Mouse (Mus musculus) CH12.LX (cell line): ENCODE measurements around the gene Itpk1. TPM values are rescaled to one million over a fixed set of nuclear protein-coding genes. Genes with fewer than 3 reads are reported as not detected.

ENCODE experiments used
- DNase-seq: peaks from one replicate; pipeline ENCODE4 v3.0.0-alpha.2; 2013; ENCODE audit errors: extremely low read depth
- H3K27ac ChIP-seq: 2 replicates; pipeline ENCODE4 v1.5.1; 2012; ENCODE audit warnings: low read depth, mild to moderate bottlenecking, control low read depth, moderate library complexity; ENCODE audit not compliant: insufficient read depth
- H3K27me3 ChIP-seq: replicated peaks from 2 replicates; pipeline ENCODE3; 2012; ENCODE audit warnings: inconsistent platforms
- H3K36me3 ChIP-seq, 2 experiments: replicated peaks in 1 of 2; 2 replicates each; pipeline versions ENCODE3 to v1.6.1; 2012; ENCODE audit warnings: inconsistent platforms in 1 of 2, low read length in 1 of 2, mild to moderate bottlenecking in 1 of 2, mixed read lengths in 1 of 2, moderate library complexity in 1 of 2; ENCODE audit not compliant: control insufficient read depth in 1 of 2, insufficient read depth in 1 of 2
- H3K4me1 ChIP-seq, 2 experiments: 2 replicates each; pipeline ENCODE4 v1.6.1; 2012; ENCODE audit warnings: inconsistent platforms in 1 of 2, moderate library complexity in 1 of 2; ENCODE audit not compliant: insufficient read depth in 2 of 2, control insufficient read depth in 1 of 2
- H3K4me2 ChIP-seq: 2 replicates; pipeline ENCODE4 v1.6.1; 2012; ENCODE audit warnings: low read depth, mild to moderate bottlenecking, control low read depth; ENCODE audit not compliant: poor library complexity, insufficient read depth, severe bottlenecking
- H3K4me3 ChIP-seq, 3 experiments: fragments of 150-350 bp in 1 of 3; sonication (generic) in 1 of 3; replicated peaks in 1 of 3; 2 replicates each; pipeline versions ENCODE3 to v1.5.1; 2011 to 2012; ENCODE audit warnings: low read depth in 2 of 3, low read length in 2 of 3, mild to moderate bottlenecking in 2 of 3, moderate library complexity in 2 of 3, control low read depth in 1 of 3, improper control_type of control experiment in 1 of 3, inconsistent platforms in 1 of 3, mixed read lengths in 1 of 3; ENCODE audit not compliant: poor library complexity in 1 of 3
- H3K79me2 ChIP-seq: replicated peaks from 2 replicates; pipeline ENCODE4 v1.6.1; 2012; ENCODE audit warnings: mild to moderate bottlenecking, moderate library complexity; ENCODE audit not compliant: control insufficient read depth, poor library complexity, insufficient read depth, severe bottlenecking; ENCODE audit errors: extremely low read depth
- H3K9ac ChIP-seq: 2 replicates; pipeline ENCODE4 v1.6.1; 2012; ENCODE audit warnings: low read depth, mild to moderate bottlenecking, control low read depth, moderate library complexity; ENCODE audit not compliant: insufficient read depth
- H3K9me3 ChIP-seq: replicated peaks from 2 replicates; pipeline ENCODE3; 2012; ENCODE audit warnings: low read length, inconsistent platforms, mixed read lengths
- BHLHE40 ChIP-seq: IDR thresholded peaks from 2 replicates; pipeline ENCODE4 v1.6.1; 2011; ENCODE audit warnings: mild to moderate bottlenecking, low read depth, low read length, improper control_type of control experiment
- CHD1 ChIP-seq: IDR thresholded peaks from 2 replicates; pipeline ENCODE4 v1.6.1; 2012; ENCODE audit warnings: low read depth, low read length, improper control_type of control experiment, inconsistent platforms
- CTCF ChIP-seq, 2 experiments: IDR thresholded peaks in 1 of 2; conservative IDR thresholded peaks in 1 of 2; 2 replicates each; pipeline ENCODE4 v1.5.1; 2011 to 2012; ENCODE audit warnings: low read depth in 2 of 2, low read length in 2 of 2, improper control_type of control experiment in 1 of 2, inconsistent platforms in 1 of 2, mild to moderate bottlenecking in 1 of 2, moderate library complexity in 1 of 2
- E2F4 ChIP-seq: IDR thresholded peaks from 2 replicates; pipeline ENCODE4 v1.6.1; 2011; ENCODE audit warnings: low read depth, low read length, improper control_type of control experiment; ENCODE audit not compliant: insufficient replicate concordance
- EP300 ChIP-seq: IDR thresholded peaks from 2 replicates; pipeline ENCODE4 v1.6.1; 2011; ENCODE audit warnings: low read length, improper control_type of control experiment
- GABPA ChIP-seq: IDR thresholded peaks from 2 replicates; pipeline ENCODE4 v1.6.1; 2012; ENCODE audit warnings: low read depth, low read length, improper control_type of control experiment, inconsistent platforms; ENCODE audit not compliant: insufficient replicate concordance
- JUND ChIP-seq: conservative IDR thresholded peaks from 2 replicates; pipeline ENCODE4 v1.6.1; 2011; ENCODE audit warnings: low read depth, low read length, improper control_type of control experiment
- MAFK ChIP-seq: IDR thresholded peaks from 2 replicates; pipeline ENCODE4 v1.6.1; 2011; ENCODE audit warnings: low read length, improper control_type of control experiment; ENCODE audit not compliant: insufficient replicate concordance
- MAX ChIP-seq: IDR thresholded peaks from 2 replicates; pipeline ENCODE4 v1.6.1; 2011; ENCODE audit warnings: low read length, improper control_type of control experiment
- MAZ ChIP-seq: IDR thresholded peaks from 2 replicates; pipeline ENCODE4 v1.6.1; 2012; ENCODE audit warnings: low read depth, mild to moderate bottlenecking, inconsistent platforms, low read length, improper control_type of control experiment, moderate library complexity
- MEF2A ChIP-seq: IDR thresholded peaks from 2 replicates; pipeline ENCODE4 v1.6.1; 2014; ENCODE audit warnings: low read depth, mild to moderate bottlenecking, inconsistent platforms, low read length, improper control_type of control experiment, borderline replicate concordance
- MXI1 ChIP-seq: IDR thresholded peaks from 2 replicates; pipeline ENCODE4 v1.6.1; 2011; ENCODE audit warnings: mild to moderate bottlenecking, low read depth, low read length, improper control_type of control experiment
- MYC ChIP-seq: IDR thresholded peaks from 2 replicates; pipeline ENCODE4 v1.6.1; 2011; ENCODE audit warnings: low read depth, mild to moderate bottlenecking, improper control_type of control experiment, low read length
- PAX5 ChIP-seq: IDR thresholded peaks from 2 replicates; pipeline ENCODE4 v1.6.1; 2012; ENCODE audit warnings: low read length, inconsistent platforms, mixed read lengths
- SMC3 ChIP-seq: IDR thresholded peaks from 2 replicates; pipeline ENCODE4 v1.6.1; 2011; ENCODE audit warnings: low read depth, low read length, improper control_type of control experiment
- TBP ChIP-seq: conservative IDR thresholded peaks from 2 replicates; pipeline ENCODE4 v1.6.1; 2011; ENCODE audit warnings: low read depth, low read length, improper control_type of control experiment
- UBTF ChIP-seq: IDR thresholded peaks from 2 replicates; pipeline ENCODE4 v1.6.1; 2012; ENCODE audit warnings: low read depth, mild to moderate bottlenecking, inconsistent platforms, low read length, improper control_type of control experiment, moderate library complexity
- USF1 ChIP-seq: IDR thresholded peaks from 2 replicates; pipeline ENCODE4 v1.6.1; 2014; ENCODE audit warnings: low read depth, mild to moderate bottlenecking, inconsistent platforms, low read length, improper control_type of control experiment
- ZKSCAN1 ChIP-seq: IDR thresholded peaks from 2 replicates; pipeline ENCODE4 v1.6.1; 2012; ENCODE audit warnings: low read depth, inconsistent platforms, low read length, improper control_type of control experiment, borderline replicate concordance
- ZNF384 ChIP-seq: IDR thresholded peaks from 2 replicates; pipeline ENCODE4 v1.6.1; 2012; ENCODE audit warnings: low read depth, low read length, improper control_type of control experiment, inconsistent platforms
- dilution Hi-C: fragments of 300-500 bp; cut with MboI; formaldehyde crosslinking; loops from 2 replicates; pipeline ENCODE4 v1.14.3; 2020; ENCODE audit warnings: low sequenced_read_pairs; ENCODE audit not compliant: extremely low pct_unique_long_range_greater_than_20kb, extremely low pct_ligation_motif_present
- in situ Hi-C: fragments of 300-500 bp; cut with MboI; formaldehyde crosslinking; loops from 3 replicates; pipeline ENCODE4 v1.14.3; 2019; ENCODE audit warnings: low sequenced_read_pairs, low pct_ligation_motif_present, low pct_unique_long_range_greater_than_20kb, mixed read lengths
- polyA plus RNA-seq: library from polyadenylated mRNA; unstranded; fragments of >175 nt; gene quantifications from 2 replicates; pipeline ENCODE4 v1.2.1, GENCODE M21; 2012; ENCODE audit warnings: low read depth; ENCODE audit not compliant: insufficient read length
- total RNA-seq, 2 experiments: library from RNA; depleted of rRNA; stranded (reverse); fragments of 300-350 nt in 1 of 2; fragments of >200 nt in 1 of 2; gene quantifications; 2 replicates each; pipeline ENCODE4 v1.2.3; 2012 to 2014

Itpk1 gene
- total and polyA plus RNA-seq, 3 experiments, result 14.0 to 25.1 (median 19.2) TPM

DNA sequence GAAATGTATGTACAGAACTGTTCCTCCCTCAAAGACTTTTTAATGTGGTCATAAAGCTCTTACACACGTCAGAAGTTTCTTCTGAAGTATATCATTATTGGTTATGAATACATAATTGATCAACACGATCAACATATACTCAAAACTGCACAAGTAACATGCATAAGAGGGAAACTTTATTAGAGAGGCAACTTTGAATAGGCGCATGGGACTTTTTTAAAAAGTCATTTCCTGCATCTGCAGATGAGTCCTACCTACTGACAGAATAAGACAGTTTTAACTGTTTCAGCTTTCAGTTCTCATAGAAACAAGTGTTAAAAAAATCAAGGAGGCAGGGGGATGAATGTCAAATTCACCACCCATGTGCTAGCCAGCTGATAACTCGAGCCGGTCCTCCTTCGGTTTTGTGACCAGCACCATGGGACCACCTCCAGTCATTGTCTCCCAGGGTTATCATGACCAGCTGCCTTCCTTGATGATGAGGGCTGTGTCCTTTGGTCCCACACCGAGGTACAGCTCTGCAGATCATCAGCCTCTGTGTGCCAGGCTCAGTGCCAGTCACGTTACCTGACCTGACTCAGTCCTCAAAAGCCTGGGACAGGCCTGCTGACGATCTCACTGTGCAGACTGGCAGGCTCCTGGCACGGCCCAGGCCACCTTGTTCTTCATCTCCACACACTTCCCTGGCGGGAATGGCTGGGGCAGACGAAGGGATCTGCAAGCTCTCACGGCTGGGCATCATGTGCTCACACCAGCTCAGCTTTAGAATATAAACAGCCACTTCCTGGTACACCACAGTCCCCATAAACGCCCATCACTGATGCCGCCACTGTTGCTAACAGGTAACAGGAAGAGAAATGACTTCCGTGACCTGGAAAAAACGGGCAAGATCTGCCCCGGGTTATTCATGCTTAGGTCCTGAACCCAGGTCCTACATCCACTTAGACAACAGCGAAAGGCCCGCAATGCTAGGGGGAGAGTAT lies 31.6 kb downstream of the Itpk1 start (continued):
- TF ChIP-seq SMC3, result no peak
- TF ChIP-seq PAX5, result no peak
- TF ChIP-seq CHD1, result no peak
- TF ChIP-seq TBP, result no peak
- TF ChIP-seq E2F4, result no peak
- no peak for TF ChIP-seq MAFK
- no peak for TF ChIP-seq ZKSCAN1
- TF ChIP-seq GABPA, result no peak

DNA sequence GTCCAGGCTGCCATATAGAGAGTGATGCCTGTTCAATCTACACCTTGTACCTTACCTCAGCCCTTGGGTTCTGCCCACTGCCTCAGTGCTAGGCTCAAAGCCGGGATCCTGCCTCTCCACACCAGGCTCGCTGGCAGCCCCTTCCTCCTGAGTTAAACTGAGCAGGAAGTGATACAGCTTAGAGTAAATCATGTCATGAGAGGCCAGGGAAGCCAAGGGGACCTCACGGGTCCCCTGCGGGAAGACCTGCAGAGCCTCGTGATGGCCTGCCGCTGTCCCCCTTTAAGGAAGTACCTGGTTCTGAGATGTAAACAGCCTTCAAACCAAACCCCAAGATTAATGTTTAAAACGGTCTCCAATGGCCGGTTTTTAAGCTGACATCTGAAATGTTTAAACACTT lies 32.6 kb downstream of the Itpk1 start:
- Histone ChIP-seq H3K36me3 (peaks cover 24 to 73% of the 10 kb centered on the region in 2 experiments), H3K9ac (peak overlapping the region; percentile 5; the same call in 1 of the 2 replicates), H3K4me1 (peaks cover 24 to 76% of the 10 kb centered on the region in 2 experiments), H3K4me2 (no peak overlapping the region), H3K79me2 (no peaks in the 10 kb centered on the region; the same call in 1 of the 2 replicates), H3K27me3 (no peaks in the 10 kb centered on the region), H3K9me3 (no peaks in the 10 kb centered on the region), H3K4me3 (no peak overlapping the region), H3K27ac (peak overlapping the region; percentile 62)
- TF ChIP-seq MEF2A (no peak), MXI1 (no peak), UBTF (no peak), MAZ (no peak), GABPA (no peak), ZNF384 (no peak)
- DNase-seq, result no peak
- dilution Hi-C loops (no loop called here), in situ Hi-C loops (no loop called here)

DNA sequence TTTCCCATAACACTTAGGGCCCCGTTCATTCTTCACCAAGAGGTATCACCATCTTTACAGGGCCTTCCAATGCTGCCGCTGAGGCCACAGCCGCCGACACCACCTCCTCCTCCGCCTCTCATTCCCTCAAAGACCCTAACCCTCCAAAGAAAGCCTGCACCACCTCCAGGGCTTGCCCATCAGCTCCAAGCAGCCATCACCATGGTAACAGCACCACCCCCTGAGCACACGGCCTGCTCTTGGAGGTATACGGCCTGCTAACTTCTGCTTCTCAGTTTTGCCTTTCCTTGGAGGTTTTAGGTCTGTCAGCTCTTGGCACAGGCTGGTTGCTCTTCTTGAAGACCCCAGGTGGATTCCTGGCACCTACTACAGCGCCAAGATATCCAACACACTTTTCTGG lies 33.9 kb downstream of the Itpk1 start:
- Histone ChIP-seq H3K79me2 (no peaks in the 10 kb centered on the region; the same call in 1 of the 2 replicates), H3K9me3 (no peaks in the 10 kb centered on the region), H3K4me1 (peaks cover 22 to 77% of the 10 kb centered on the region in 2 experiments), H3K4me2 (no peak overlapping the region), H3K36me3 (peaks cover 27 to 75% of the 10 kb centered on the region in 2 experiments), H3K27ac (peak overlapping the region; percentile 6; the same call in 1 of the 2 replicates), H3K4me3 (no peak overlapping the region), H3K27me3 (no peaks in the 10 kb centered on the region), H3K9ac (no peak overlapping the region)
- DNase-seq, result no peak
- in situ Hi-C loops (no loop called here), dilution Hi-C loops (no loop called here)
- TF ChIP-seq EP300 (no peak), E2F4 (no peak), CHD1 (no peak), SMC3 (no peak), ZKSCAN1 (no peak), MYC (no peak), BHLHE40 (no peak), CTCF (conservative IDR thresholded peaks at IDR 0.05 in 1 of 2, IDR thresholded peaks at IDR 0.05 in 1 of 2; ENCODE audit: low read depth in 2 of 2, low read length in 2 of 2) (no peak), JUND (no peak), PAX5 (no peak), MEF2A (no peak), MAX (no peak), USF1 (no peak), UBTF (no peak)
